Mouse (Mus musculus): Measurements from ENCODE around the gene Grem1. TPM values are rescaled to one million over a fixed set of nuclear protein-coding genes. Genes with fewer than 3 reads are reported as not detected.

Gene Grem1
- total and polyA plus RNA-seq, 2 experiments, result not detected

DNA sequence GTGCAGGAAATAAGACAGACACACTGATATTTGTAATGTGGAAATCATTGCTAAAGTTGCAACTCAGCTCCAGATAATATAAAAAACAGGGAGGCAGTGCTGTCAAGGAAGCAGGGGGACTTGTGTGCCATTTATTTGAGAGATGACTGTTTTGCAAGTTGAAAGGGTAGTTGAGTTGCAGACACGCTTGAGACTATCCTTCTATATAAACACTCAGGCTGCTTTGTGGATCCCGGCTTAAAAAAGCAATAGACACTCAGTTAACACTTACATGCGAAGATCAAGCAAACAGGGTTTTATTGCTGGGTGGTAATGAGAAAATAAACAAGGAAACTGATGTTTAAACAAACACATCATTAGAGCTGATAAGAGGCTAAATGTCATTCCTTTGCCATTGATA is 26.4 kb upstream of the Grem1 start:
- H3K4me3 ChIP-seq (ENCODE audit: insufficient read depth, low read depth, low read length), result no peak overlapping the region
- H3K27ac ChIP-seq (replicated peaks; ENCODE audit: insufficient read depth, low read depth, low read length), result no peak overlapping the region
- no peaks in the 10 kb centered on the region for H3K79me2 ChIP-seq (ENCODE audit: control insufficient read depth, insufficient read depth, low read length)
- H3K9ac ChIP-seq (ENCODE audit: low read depth, low read length), result no peak overlapping the region
- H3K27me3 ChIP-seq (ENCODE audit: control insufficient read depth, insufficient read depth, low read length), result no peaks in the 10 kb centered on the region
- no peaks in the 10 kb centered on the region for H3K36me3 ChIP-seq (ENCODE audit: control insufficient read depth, insufficient read depth, low read length)
- H3K4me1 ChIP-seq (ENCODE audit: control insufficient read depth, insufficient read depth, low read length), result no peaks in the 10 kb centered on the region
- WGBS, result 39% methylated on average over 3 of the region's 3 CpGs
- TF ChIP-seq CTCF (IDR thresholded peaks at IDR 0.05; ENCODE audit: low read depth, low read length) (no peak), POLR2A (IDR thresholded peaks at IDR 0.05; ENCODE audit: extremely low read depth, insufficient read depth, low read length) (no peak)
- DNase-seq (ENCODE audit: extremely low read depth, low read depth, low spot score), result no peak

DNA sequence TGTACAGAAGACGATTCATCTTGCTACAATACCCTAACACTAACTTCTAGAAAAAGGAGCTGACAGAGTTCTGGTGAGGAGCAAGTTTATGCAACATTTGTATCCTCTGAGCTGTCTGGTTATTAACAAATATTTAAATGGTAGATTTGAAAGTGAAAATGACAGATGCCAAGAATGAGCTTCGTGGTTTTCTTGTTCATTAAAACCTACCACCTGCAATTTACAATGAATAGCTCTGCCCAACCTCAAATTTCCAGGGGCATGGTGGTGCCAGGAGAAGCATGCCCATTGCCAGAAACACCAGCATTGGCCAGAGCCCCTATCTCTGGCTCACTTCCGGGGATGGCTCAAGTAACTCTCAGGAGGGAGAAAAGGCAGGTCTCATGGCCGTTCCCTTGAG is 23.1 kb upstream of the Grem1 start:
- Histone ChIP-seq H3K36me3 (ENCODE audit: control insufficient read depth, insufficient read depth, low read length) (no peaks in the 10 kb centered on the region), H3K9ac (ENCODE audit: low read depth, low read length) (no peak overlapping the region), H3K79me2 (ENCODE audit: control insufficient read depth, insufficient read depth, low read length) (no peaks in the 10 kb centered on the region), H3K4me1 (ENCODE audit: control insufficient read depth, insufficient read depth, low read length) (no peaks in the 10 kb centered on the region), H3K27me3 (ENCODE audit: control insufficient read depth, insufficient read depth, low read length) (no peaks in the 10 kb centered on the region), H3K27ac (replicated peaks; ENCODE audit: insufficient read depth, low read depth, low read length) (no peak overlapping the region), H3K4me3 (ENCODE audit: insufficient read depth, low read depth, low read length) (no peak overlapping the region)
- TF ChIP-seq CTCF (IDR thresholded peaks at IDR 0.05; ENCODE audit: low read depth, low read length), result no peak
- TF ChIP-seq POLR2A (IDR thresholded peaks at IDR 0.05; ENCODE audit: extremely low read depth, insufficient read depth, low read length), result no peak
- WGBS, result 67% methylated on average over 4 of the region's 4 CpGs
- no peak for DNase-seq (ENCODE audit: extremely low read depth, low read depth, low spot score)

DNA sequence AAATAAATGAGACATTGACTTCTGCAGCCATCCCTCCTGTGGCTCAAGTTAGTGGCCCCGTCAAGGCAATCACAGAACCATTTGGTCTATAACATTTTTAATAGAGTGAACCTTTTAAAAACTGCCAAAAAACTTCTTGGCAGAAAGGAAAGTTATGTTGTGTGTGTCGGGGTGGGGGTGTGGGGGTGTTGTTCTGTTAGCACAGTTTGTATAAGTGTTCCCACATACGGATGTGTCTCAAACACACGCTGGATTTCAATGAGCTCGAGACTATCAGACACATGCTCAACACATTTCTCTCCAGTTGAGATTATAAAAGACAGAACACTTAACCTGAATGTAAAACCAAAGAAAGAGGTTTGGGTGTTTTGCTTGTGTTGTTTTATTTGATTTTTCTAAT is 22.7 kb upstream of the Grem1 start:
- Histone ChIP-seq H3K4me1 (ENCODE audit: control insufficient read depth, insufficient read depth, low read length) (no peaks in the 10 kb centered on the region), H3K36me3 (ENCODE audit: control insufficient read depth, insufficient read depth, low read length) (no peaks in the 10 kb centered on the region), H3K79me2 (ENCODE audit: control insufficient read depth, insufficient read depth, low read length) (no peaks in the 10 kb centered on the region), H3K4me3 (ENCODE audit: insufficient read depth, low read depth, low read length) (no peak overlapping the region), H3K9ac (ENCODE audit: low read depth, low read length) (no peak overlapping the region), H3K27ac (replicated peaks; ENCODE audit: insufficient read depth, low read depth, low read length) (no peak overlapping the region), H3K27me3 (ENCODE audit: control insufficient read depth, insufficient read depth, low read length) (no peaks in the 10 kb centered on the region)
- TF ChIP-seq POLR2A (IDR thresholded peaks at IDR 0.05; ENCODE audit: extremely low read depth, insufficient read depth, low read length) (no peak), CTCF (IDR thresholded peaks at IDR 0.05; ENCODE audit: low read depth, low read length) (no peak)
- 76% methylated on average over 5 of the region's 5 CpGs for WGBS
- DNase-seq (ENCODE audit: extremely low read depth, low read depth, low spot score), result no peak

DNA sequence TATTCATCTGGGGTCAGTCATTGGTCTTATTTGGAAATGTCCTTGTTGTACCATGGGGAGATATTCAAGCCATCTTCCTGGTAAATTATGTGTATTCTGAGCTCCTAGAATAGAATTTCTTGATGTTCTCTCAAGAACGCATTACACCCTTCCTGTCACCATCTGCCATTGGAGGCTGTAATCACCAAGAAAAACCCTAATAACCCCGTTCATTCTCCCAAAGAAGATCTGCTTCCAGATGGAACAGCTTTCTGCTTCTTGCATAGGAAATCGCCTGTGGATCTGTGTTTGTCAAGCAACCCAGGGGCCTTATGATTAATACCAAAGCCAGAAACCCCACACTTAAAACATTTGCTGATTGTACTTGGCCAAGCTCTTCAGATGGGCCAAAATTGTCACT is 20.9 kb upstream of the Grem1 start:
- Histone ChIP-seq H3K4me1 (ENCODE audit: control insufficient read depth, insufficient read depth, low read length) (no peaks in the 10 kb centered on the region), H3K9ac (ENCODE audit: low read depth, low read length) (no peak overlapping the region), H3K79me2 (ENCODE audit: control insufficient read depth, insufficient read depth, low read length) (no peaks in the 10 kb centered on the region), H3K27me3 (ENCODE audit: control insufficient read depth, insufficient read depth, low read length) (no peaks in the 10 kb centered on the region), H3K27ac (replicated peaks; ENCODE audit: insufficient read depth, low read depth, low read length) (no peak overlapping the region), H3K36me3 (ENCODE audit: control insufficient read depth, insufficient read depth, low read length) (no peaks in the 10 kb centered on the region), H3K4me3 (ENCODE audit: insufficient read depth, low read depth, low read length) (no peak overlapping the region)
- 84% methylated on average over 3 of the region's 3 CpGs for WGBS
- no peak for DNase-seq (ENCODE audit: extremely low read depth, low read depth, low spot score)
- TF ChIP-seq CTCF (IDR thresholded peaks at IDR 0.05; ENCODE audit: low read depth, low read length) (no peak), POLR2A (IDR thresholded peaks at IDR 0.05; ENCODE audit: extremely low read depth, insufficient read depth, low read length) (no peak)

DNA sequence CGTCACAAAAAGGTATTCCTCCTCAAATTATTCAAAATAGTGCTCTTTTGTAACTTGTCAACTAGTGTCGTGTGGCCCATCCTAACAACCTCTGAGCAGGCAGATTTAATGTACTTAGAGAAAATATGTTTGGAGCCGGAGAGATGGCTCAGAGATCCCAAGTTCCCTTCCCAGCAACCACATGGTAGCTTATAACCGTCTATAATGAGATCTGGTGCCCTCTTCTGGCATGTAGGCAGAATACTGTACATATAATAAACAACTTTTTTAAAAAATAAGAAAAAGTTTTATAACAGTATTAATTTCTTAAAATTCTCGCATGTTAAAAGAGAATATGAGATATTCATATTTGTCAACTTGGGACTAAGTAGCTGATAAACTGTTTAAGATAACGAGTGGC is 19.6 kb upstream of the Grem1 start:
- no peak overlapping the region for H3K4me3 ChIP-seq (ENCODE audit: insufficient read depth, low read depth, low read length)
- H3K79me2 ChIP-seq (ENCODE audit: control insufficient read depth, insufficient read depth, low read length), result no peaks in the 10 kb centered on the region
- 69% methylated on average over 6 of the region's 6 CpGs for WGBS
- TF ChIP-seq CTCF (IDR thresholded peaks at IDR 0.05; ENCODE audit: low read depth, low read length) (no peak), POLR2A (IDR thresholded peaks at IDR 0.05; ENCODE audit: extremely low read depth, insufficient read depth, low read length) (no peak)
- no peak overlapping the region for H3K9ac ChIP-seq (ENCODE audit: low read depth, low read length)
- no peak for DNase-seq (ENCODE audit: extremely low read depth, low read depth, low spot score)
- no peaks in the 10 kb centered on the region for H3K4me1 ChIP-seq (ENCODE audit: control insufficient read depth, insufficient read depth, low read length)
- H3K27me3 ChIP-seq (ENCODE audit: control insufficient read depth, insufficient read depth, low read length), result no peaks in the 10 kb centered on the region
- H3K27ac ChIP-seq (replicated peaks; ENCODE audit: insufficient read depth, low read depth, low read length), result no peak overlapping the region
- H3K36me3 ChIP-seq (ENCODE audit: control insufficient read depth, insufficient read depth, low read length), result no peaks in the 10 kb centered on the region

DNA sequence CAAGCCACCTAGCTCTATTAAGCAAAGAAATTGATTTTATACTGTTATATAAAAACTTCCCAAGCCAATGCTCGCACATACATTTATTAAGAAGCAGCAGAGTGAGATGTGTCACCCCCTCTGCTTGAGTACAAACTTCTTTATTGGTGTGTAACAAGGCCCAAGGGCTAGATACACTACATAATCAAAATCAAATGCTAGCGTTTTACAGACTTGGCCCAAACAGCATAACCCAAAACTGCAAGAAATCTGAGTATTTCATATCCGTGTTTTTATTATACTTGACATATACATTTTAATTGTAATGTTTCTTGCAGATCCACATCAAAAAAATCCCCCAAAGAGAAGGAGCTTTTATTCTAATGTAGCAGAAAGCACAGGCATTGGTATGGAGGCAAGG is 17.9 kb upstream of the Grem1 start:
- Histone ChIP-seq H3K36me3 (ENCODE audit: control insufficient read depth, insufficient read depth, low read length) (no peaks in the 10 kb centered on the region), H3K27me3 (ENCODE audit: control insufficient read depth, insufficient read depth, low read length) (no peaks in the 10 kb centered on the region), H3K27ac (replicated peaks; ENCODE audit: insufficient read depth, low read depth, low read length) (no peak overlapping the region), H3K4me1 (ENCODE audit: control insufficient read depth, insufficient read depth, low read length) (no peaks in the 10 kb centered on the region), H3K9ac (ENCODE audit: low read depth, low read length) (no peak overlapping the region), H3K4me3 (ENCODE audit: insufficient read depth, low read depth, low read length) (no peak overlapping the region), H3K79me2 (ENCODE audit: control insufficient read depth, insufficient read depth, low read length) (no peaks in the 10 kb centered on the region)
- TF ChIP-seq CTCF (IDR thresholded peaks at IDR 0.05; ENCODE audit: low read depth, low read length), result no peak
- no peak for TF ChIP-seq POLR2A (IDR thresholded peaks at IDR 0.05; ENCODE audit: extremely low read depth, insufficient read depth, low read length)
- WGBS, result 91% methylated on average over 3 of the region's 3 CpGs
- no peak for DNase-seq (ENCODE audit: extremely low read depth, low read depth, low spot score)
